Mouse (Mus musculus) forelimb bud, embryonic 11.5 days (tissue): ENCODE results near the gene Ccnk.

Source experiments
- DNase-seq: peaks from one replicate; pipeline ENCODE4 v3.0.0-alpha.2; 2012; ENCODE audit warnings: low read depth, low spot score

Ccnk gene

GRCm38 (mm10) chr12:108179321-108180266, at the start of gene Ccnk:
TSS of gene Ccnk (plus strand) at chr12:108179579.
- peak; percentile 99 for DNase-seq

DNA sequence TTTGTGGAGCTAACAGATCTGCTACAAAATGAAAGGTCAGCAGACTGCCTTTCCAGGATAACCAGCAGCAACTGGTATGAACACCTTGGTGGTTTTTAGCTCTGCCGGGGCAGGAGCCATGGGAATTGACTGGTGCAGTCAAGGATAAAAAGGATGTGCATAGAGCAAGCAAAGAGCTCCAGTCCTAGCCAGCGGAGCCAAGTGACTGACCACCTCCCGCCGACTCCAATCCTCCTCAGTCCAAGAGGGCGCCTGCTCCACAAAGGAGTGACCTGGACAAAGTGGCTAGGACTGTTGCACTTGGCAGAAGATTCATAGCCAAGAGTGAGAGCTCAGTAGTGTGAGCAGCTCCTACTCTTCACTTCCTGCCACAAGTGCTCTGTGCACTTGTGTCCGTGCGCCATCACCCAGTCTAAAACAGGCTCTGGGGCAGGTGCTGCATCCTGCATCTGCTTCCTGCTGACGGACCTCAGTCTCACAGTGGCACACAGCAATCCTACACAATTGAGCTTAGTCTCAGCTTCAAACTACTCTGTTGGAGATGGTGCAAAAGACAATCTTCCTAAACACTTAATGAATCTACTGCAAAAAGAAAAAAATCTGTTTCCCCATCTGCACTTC, 46.8 kb upstream of the Ccnk start:
- DNase-seq: no peak

DNA sequence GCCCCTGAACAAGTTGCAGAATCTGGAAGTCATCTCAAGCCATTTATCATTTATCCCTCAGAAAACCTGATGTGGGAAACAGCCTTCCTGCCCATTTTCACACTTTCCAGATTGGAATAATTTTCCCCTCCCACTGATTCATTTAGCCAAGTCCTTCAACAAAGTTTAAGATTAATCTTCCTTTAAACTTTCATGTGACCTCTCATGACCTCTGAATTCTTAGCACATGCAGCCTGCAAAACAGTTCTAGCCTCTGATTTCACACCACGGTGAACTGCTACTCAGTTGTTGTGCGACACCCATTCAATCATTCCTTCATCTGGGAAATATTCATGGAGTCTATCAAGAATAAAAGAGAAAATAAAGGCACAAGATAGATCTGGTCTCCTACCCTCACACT, 46.2 kb upstream of the Ccnk start:
- DNase-seq: peak; percentile 59

DNA sequence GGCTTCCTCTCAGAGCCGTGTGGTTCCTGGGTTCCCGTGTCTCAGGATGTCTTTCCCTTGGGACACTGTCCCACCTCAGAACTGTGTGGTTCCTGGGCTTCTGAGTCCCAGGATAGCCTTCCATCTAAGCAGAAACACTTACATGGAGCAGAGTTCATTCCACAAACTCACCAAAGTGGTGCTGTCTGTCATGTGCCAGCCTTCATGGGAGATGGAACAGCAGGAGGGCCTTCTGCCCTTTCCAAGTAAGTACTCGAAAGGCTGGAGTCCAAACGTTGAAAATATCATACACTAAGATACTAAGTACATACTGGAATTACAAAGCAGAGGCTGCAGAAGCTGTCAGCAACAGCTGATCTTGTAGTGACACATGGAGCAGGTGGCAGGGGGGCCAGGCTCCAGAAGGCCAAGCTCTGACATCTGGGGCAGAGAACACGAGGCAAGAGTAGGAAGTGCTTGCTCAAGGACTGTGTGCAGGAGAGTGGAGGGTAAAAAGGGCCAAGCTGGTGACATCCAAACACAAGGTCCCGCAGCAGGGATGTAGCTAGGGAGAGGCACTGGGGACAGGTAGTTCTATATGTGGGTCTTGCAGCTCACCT, 43.7 kb upstream of the Ccnk start:
- DNase-seq: no peak

GRCm38 (mm10) chr12:108143624-108144498, 35.5 kb upstream of the Ccnk start:
- DNase-seq: no peak

GRCm38 (mm10) chr12:108145198-108145597, 34.2 kb upstream of the Ccnk start:
- no peak for DNase-seq

DNA sequence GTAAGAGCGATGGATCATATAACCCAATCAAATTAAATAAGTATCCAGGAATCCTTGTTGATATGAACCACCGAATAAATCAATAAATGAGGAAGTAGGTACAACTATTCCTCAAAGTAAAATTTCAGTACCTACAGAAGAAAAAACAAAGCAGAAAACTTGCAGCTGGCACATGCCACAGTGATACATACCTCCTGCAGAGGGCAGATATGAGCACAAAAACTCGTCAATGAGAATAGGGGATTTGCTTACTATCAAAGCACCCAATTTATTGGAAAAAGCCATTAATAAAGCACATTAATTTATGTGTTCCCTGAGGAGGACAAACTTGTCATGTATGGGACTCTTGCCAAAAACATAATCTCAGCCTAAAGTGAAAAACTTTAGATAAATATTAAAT, 29.6 kb upstream of the Ccnk start:
- DNase-seq: no peak

DNA sequence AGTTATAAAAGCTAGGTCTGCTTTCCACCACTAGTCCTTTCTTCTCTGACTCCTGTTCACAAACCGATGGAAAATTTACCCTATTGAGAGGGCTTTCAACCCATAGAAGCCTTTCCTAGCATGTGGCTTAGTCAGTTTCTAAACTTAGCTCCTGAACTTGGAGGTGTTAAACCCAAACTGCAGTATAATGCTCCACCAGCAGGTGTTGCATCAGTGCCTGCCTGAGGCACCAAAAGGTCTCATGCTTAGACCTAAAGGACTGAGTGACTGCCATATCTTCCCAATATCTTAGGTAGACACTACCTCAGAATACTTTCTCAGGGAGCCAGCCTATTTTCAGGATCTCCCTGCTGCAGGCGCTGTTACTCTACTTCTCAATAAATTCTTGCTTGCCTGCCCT, 26.6 kb upstream of the Ccnk start:
- no peak for DNase-seq

DNA sequence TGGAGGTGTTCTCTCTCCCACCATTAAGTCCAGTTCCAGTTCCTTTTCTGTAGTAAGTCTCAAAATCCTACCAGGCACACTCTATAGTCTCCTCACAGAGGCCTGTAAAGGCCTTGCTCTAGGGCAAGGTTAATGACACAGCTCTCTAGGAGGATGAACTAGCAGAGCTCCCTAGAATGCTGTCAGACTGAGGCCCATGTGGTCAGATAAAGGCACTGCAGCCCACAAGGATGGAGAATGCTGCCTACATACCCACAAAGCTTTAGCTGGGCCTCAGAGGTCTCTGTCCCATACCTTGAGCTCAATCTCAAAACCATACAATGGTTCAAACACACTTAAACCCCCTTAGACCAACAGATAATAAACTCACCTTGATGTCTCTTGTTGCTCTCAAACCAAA, 19.5 kb upstream of the Ccnk start:
- DNase-seq: no peak

- peak; percentile 25 for DNase-seq
Measured at GRCm38 (mm10) chr12:108162036-108162435, 17.3 kb upstream of the Ccnk start.

- DNase-seq: no peak
Measured at GRCm38 (mm10) chr12:108163706-108164105, 15.7 kb upstream of the Ccnk start.

DNA sequence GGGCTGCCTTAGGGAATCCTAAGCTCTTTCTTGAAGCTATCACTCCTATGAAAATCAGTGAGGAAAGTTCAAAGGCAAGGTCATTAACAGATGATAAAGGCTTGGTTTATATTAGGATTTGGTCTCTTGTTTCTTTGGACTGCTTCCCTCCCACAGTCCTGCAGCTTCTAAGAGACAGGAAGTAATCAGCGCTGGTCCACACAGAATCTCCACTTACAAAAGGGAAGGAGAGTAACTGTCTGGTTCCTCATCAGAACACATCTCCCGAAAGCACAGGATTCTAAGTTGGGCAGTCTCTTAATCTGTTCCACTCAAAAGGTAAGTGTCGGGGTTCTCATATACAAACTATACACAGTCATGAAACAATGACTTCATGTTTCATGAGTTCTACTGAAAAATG, 10.5 kb upstream of the Ccnk start:
- no peak for DNase-seq

DNA sequence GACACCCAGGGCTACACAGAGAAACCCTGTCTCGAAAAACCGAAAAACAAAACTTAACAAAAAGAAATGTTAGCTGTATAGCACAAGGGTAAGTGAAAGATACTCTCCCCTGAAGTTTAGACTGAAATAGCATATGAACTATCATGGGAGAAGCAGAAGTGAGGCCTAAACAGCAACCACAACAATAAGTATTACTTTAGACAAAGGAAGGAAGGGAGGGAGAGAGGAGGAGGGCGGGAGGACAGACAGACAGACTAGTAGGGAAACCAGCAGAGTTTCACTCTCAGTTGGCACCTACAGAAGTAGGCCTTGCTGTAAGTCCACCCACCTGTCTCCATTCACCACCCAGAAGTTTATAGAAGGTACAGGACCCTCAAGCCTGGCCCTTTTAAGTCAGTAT, 8.9 kb upstream of the Ccnk start:
- DNase-seq: no peak

DNA sequence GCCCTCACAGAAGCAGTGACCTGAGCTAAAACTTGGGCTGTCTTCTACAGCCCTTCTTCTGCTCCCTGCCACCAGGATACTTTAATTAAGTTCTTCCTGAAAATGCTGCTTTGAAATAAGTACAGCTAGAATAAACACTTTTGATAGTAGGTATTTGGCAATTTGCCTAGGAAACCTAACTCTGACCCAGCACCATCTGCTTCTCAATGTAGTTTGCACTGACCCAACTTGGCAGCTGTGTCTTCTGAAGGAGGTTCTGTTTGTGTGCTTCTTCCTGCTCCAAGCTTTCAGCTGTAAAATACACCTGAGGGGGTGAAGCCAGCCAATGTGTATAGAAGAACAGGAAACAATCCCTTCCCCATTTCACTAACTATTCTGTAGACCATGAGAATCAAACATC, 8.0 kb upstream of the Ccnk start:
- DNase-seq: no peak

GRCm38 (mm10) chr12:108172639-108173038, 6.7 kb upstream of the Ccnk start:
- DNase-seq: no peak

DNA sequence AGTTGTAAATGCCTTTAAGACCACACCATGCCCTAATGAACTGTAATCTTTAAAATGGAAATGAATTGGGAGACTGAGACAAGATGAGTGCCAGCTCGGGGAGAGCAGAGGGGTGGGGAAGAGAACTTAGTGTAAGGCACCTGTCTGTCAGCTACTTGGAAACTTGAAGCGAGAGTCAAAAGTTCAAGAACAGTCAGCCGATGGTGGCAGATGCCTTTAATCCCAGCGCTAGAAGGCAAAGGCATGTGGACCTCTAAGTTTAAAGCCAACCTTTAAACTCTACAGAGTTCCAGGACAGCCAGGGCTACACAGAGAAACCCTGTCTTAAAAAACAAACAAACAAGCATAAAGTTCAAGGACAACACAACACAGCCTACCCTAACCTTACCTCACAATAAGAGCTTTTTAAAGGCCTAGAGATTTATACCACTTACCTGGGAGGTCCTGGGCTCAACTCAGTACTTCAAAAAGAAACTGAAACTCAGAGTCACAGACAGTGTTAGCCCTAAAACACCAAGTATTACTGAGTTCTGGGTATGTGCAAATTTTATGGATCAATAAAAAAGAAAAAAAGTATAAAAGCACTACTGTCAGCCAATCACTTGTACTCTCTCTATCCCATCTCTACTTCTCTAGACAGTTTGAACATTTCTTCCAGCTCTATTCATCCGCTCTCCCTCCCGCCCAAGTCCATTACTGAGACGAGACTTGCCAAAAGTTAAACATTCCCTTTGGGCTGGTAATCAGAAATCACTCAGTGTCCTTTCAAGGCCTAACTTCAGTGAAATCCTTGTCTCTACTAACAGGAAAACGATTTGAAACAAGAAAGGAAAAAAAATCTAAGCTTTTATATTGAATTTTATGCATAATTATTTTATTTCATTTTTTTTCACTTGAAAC, 4.5 kb upstream of the Ccnk start:
- DNase-seq: no peak

GRCm38 (mm10) chr12:108176366-108176765, 3.0 kb upstream of the Ccnk start:
- no peak for DNase-seq

DNA sequence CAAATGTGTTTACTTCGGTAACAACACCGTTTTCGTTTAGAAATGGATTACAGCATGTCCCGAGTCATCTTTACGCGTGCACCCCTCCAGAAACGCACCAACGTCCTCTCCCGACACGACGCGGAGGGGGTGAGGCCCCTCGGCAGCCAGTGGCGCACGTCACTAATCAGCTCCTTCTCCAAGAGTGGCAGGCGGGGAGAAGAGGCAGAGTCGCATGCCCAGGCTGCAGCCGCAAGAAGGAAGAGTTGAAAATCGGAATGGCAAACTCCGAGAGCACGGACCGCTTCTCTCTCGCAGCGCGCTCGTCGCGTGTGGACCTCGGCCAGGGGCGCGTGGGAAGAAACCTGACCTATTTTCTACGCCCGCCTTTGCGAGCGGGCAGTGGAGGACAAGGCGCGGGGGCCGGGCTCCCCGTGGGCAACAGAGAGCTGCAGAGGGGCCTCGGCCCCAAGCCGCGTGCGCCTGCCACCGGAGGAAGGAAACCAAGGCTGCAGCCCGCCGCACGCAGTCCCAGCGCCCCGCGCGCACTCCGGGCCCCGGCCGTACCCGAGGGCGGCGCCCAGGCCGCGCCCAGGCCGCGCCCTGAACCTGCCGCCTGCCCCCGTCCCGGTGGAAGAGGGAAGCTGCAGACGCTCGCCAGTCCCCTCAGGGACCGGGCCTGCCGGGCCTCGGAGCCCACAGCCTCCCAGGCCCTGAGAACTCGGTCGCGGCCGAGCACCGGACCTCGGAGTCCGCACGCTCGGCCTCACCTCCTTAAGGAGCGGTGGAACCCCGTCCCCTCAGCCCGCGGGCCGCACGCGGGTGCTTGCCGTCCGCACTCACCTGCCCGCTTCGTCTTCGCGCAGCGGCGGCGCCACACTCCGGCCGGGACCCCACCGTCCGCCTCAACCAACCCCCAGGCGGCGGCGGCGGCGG, 791 bp upstream of the Ccnk start:
- no peak for DNase-seq

DNA sequence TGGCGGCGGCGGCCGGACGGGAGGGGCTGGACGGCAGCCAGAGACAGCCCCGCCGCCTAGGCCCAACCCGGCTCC, 296 bp upstream of the Ccnk start, which contains the start of gene Setd3:
TSS of gene Setd3 (minus strand) at position 69 of the 75 bp plus-strand sequence.
- no peak for DNase-seq

GRCm38 (mm10) chr12:108181716-108182115, 2.3 kb downstream of the Ccnk start:
- no peak for DNase-seq
